Mouse (Mus musculus) layer of hippocampus, adult 11-12 months (tissue): ENCODE measurements around the gene Ralbp1.

ENCODE experiments used
- DNase-seq: peaks from one replicate; pipeline ENCODE4 v3.0.0; 2022; ENCODE audit warnings: low spot score

Ralbp1 gene

DNA sequence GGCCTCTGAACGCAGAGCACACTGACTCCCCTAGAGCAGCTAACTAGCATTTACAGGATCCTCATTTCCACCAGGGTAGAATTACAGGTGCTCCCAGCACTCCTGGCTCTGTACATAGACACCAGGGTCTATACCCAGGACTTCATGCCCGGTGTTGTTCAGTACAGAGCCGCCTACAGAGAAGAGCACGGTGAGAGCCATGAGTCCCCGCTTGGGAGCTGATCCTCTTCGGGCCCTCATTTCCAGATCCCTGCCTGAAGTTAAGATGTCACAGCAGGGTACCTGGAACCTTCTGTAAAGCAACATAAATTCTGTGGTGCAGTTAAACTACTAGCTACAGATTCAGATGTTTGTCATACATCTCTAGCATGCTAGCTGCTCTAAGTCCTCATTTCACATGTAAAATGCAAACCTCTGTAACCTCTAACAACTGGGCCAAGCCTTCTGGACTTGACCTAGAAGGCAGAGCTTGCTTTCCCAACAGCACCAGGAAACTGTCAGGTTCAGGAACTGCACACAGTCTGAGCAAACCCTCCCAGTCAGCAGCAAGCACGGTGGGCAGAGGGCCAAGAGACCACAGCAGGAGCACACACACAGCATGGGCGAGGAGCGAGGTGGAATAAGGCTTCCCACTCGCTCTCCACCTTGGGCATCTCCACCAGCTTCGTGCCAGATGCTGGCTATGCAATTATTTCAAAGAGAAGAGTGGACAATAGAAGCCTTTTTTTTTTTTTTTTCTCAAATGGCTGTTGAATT lies 37.7 kb downstream of the Ralbp1 start:
- no peak for DNase-seq

DNA sequence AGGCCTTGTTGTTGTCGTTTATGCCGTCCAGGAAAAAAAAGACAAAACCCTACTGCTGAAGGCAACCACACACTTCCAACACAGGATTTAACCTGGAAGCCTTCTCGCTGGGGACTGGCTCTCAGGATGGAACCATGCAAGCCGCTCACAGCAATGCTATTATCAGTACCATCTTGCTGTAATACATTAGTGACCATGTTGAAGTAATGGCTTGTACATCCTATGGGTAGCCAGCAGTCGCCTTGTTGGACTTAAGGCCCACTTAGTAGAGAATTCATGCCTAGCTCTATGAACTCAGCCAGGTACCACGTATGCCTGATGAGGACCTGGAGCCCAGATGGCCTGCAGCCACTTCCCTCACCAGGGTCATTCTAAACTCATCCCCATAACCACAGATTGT lies 40.2 kb downstream of the Ralbp1 start:
- no peak for DNase-seq

DNA sequence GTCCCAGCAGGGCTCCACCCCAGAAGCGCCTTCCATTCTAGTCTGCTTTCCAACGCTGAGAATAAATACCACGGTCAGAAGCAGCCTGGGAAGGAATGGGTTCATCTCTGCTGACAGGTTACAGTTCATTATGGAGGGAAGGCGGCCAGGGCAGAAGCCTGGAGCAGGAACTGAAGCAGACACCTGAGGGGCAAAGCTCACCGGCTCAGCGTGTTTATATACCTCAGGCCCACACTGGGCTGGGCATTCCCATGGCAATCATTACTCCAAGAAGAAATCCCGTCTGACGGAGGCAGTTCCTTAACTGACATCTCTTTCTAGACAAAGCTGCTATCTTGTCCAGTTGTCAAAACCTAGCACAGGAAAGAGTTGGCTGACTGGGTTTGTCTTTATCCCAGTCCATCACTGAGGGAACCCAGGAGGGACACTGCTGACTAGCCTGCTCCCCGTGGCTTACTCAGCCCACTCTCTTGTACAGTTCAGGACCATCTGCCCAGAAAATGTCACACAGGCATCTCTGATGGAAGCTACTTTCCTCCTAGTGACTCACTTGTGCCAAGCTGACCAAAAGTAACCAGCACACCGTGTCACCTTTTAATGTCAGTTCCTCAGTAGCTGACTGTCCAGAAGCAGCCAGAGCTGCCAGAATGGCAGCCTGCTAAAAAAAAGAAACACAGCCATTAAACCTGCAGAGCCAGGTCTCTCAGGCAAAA lies 42.8 kb downstream of the Ralbp1 start:
- DNase-seq = no peak

DNA sequence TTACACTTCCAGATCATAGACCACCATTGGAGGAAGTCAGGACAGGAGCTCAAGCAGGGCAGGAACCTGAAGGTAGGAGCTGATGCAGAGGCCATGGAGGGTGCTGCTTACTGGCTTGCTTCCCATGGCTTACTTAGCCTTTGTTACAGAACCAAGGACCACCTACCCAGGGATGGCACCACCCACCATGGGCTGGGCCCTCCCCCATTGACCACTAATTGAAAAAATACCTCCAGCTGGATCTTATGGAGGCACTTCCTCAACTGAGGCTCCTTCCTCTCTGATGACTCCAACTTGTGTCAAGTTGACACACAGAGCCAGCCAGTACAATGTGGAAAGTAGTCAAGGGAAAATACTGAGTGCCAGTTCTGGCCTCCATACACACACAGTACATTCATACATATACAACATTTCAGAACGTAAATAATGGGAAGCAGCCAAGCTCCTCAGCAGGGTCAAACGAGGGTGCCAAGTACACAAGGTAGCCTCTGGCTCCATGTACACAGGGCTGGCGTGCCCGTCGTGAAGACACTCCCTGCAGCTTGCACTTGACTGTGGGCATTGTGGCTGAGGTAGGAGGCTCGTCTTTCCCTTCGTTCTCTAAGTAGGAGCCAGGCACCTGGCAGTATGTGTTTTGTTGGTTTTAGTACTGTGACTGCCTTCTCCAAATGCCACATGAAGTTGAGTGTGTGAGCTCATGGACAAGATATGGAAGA lies 45.9 kb downstream of the Ralbp1 start:
- no peak for DNase-seq

DNA sequence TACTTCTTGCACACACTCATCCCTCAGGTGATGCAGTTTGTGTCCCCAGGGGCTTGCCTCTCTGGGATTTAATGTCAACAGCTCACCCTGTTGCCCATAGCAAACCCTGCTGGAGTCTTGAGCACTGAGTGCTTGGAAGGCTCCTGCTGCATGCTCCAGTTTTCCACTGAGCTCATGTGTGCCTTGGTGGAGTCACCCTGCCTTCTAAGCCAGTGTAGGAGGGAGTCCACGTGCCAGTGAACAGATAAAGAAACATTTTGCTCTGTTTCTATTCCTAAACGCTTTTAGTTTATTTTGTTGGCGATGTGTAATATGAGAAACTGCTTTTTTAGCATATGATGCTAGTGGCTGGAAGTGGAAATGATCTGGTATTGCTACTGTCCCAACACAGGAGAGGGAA lies 48.9 kb downstream of the Ralbp1 start:
- DNase-seq = no peak

DNA sequence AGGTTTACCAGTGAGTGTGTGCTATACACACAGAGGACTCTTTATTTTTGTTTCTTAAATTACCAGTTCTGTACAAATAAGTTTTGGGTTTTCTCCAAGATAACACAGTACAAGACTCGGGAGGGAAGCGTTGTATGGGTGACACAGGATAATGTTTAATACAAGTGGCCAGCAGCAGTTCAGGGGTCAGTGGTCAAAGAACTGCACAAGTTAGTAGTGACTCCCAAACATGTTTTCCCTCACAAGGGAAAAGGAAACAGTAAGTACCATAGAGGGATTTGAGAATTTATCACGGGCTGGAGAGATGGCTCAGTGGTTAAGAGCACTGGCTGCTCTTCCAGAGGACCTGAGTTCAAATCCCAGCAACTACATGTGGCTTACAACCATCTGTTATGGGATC lies 51.7 kb downstream of the Ralbp1 start:
- no peak for DNase-seq

DNA sequence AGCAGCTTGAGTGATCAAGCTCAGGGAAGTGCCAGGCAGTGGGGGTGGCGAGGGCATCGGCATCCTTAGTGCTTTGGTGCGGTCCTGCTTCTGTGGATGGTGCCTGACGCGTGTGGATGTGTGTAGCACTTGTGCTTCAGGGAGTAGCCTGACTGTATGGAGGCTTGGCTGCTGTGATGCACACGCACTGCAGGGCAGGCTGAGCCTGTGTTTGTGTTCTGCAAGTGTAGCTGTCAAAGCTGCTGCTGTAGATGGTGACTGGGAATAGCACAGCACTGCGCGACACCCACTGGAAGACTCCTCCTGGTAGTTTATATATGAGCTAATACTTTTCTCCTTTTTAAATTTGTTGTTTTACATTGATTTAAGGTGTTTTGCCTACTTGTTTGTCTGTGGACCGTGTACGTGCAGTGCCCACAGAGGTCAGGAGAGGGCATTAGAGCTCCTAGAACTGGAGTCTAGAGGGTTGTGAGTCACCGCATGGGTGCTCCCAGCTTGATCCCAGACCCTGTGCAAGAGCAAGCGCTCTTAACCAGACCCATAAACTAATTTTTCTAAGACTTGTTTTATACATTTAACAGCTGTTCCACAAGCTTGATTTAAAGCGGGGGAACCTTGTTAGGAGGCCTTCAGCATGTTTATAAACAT lies 55.3 kb downstream of the Ralbp1 start:
- no peak for DNase-seq

DNA sequence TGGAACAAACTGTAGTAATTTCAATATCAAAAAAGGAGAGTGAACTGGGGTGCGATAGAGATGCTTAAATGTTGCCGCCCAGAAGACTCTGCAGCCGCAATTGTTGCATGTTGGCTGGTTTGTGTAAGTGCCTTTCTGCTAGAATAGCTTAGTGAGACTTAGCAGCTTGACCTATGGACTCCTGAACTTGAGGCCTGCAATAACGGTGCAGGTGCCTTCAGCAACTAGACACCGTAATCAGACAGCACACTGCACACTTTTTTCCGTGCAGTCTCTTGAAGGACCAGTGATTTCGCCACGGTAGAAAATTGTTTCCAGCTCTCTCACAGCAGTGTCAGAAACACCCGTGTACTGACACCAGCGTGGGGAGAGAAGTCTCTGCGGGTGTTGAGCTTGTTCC lies 56.6 kb downstream of the Ralbp1 start:
- no peak for DNase-seq

DNA sequence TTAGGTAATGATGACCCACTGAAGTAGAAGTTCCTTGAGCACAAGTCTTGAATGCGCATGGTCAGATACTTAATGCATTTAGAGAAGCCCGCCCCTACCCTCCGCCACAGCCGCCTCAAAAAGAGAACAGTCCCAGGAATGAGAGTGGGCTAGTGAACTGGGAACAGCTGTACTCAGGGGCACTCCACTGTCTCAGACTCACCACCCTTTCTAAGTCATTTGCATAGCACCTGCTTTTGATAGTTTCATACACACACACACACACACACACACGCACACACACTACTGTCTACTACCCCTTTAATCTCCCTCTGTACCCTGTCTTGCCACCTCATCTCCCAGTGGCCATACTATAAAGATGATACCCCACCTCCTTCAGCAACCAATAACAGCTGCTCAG lies 57.7 kb downstream of the Ralbp1 start:
- no peak for DNase-seq

DNA sequence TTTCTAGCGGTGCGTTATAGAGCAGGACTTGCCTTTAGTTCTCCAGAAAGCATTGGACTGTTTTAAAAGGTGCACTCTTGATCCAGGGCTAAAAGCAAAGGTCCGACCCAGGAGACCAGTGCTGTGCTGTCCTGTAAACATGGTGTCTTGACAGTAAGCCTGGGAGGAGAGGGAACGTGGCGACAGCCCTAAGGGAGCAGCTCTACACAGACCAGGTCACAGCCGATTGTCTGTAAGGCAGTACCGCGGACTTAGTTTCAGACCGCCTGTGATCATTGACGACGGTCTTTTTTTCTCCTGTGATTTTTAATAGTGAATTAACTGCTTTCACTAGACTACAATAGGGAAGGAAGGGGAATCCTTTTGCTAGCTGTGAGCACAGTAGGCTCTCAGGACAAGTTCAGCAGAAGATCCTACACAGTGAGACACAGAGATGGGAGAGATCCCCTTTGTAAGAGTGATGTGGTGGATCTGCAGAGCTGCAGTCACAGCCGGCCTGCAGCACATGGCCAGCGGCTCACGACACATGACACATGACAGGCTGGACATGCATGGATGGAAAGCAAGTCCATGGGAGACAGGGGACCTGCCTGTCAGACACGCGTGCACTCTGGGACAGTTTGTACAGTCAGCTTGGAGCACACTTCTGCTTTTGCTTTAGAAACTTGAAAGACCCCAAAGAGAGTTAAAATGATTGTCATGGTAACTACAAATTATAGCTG lies 58.3 kb downstream of the Ralbp1 start:
- DNase-seq = no peak

DNA sequence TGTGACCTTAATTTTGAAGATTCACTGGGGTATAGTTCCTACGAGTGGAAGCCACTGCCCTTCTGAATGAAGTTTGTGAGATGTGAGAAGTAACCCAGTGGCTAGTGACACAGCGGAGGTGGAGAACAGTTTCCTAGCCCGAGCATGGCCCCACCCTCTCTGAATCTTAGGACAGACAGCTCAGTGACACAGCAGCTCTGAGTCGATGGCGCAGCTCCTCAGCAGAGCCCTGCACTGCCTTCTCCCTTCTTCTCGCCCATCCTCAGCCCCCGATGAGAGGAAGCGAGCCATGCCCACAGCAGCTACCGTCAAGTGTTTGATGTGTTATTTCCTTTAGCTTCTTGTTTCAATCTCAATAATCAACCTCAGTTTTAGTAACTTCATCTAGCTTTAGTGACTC lies 59.3 kb downstream of the Ralbp1 start:
- no peak for DNase-seq

DNA sequence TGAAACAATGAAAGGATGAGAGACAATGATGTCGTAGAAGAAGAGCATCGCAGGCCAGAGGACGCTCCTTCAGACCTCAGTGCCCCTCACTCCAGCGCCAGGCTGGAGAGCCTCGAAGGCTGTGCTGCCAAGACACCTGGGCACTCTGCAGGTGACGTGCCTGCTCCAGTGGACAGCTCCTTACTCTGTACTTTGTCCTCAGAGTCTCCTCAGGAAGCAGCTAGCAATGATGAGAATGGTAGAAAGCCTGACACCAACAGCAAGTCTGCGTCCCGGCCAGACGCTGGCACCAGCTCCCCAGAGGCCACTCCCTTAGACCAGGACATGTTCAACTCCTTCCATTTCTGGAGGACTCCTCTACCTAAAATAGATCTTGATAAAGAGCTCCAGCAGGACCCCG lies 61.4 kb downstream of the Ralbp1 start:
- no peak for DNase-seq

DNA sequence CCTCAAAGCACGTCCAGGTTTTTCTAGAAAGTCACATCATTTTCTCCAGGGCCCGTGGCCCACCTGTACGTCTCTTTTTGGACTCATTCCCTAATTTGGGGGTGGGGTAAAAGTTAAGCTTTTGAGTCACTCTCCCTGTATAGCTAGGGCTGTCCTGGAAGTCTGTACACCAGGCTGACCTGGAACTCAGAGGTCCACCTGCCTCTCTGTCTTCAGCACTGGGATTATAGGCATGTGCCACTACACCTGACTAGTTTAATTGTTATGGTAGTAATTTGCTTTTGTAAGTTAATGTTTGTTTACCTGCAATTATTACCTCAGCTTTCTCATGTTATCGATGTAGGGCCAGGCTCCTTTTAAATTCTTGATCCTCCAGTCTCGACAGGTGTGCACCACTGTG lies 63.2 kb downstream of the Ralbp1 start:
- no peak for DNase-seq

DNA sequence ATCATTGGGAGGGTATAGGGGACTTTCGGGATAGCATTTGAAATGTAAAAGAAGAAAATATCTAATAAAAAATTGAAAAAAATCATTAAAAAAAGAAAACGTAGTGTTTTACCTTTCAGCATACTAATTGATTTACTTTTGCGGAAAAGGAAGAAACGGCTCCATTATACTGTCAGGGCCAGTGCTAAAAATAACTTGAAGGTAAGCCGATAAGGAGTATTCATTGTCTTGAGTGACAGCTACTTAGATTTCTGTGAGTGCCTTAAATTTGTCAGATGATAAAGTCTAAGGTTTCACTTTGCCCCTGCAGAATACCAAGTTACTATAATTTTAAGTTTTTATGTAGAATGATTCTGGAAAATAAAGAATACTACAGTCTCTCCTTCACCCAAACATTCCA lies 65.4 kb downstream of the Ralbp1 start:
- no peak for DNase-seq

DNA sequence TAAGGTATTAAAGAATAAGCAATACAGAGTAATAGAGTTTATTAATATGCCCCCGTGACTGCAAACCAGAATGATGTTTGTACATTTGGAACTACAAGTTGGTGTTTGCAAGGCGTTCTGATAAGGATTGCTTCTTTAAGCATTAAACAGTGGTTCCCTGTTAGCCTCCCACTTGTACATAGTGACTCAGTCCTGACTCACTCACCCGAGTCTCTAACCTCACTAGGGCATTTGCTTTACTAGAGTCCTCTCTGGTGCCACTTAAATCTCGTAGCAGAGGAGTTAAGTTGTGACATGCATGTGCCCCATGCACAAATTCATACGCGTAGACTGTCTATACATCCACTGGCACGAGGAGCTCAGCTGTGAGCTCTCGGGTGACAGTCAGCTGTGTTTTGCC lies 71.8 kb downstream of the Ralbp1 start:
- DNase-seq = no peak

DNA sequence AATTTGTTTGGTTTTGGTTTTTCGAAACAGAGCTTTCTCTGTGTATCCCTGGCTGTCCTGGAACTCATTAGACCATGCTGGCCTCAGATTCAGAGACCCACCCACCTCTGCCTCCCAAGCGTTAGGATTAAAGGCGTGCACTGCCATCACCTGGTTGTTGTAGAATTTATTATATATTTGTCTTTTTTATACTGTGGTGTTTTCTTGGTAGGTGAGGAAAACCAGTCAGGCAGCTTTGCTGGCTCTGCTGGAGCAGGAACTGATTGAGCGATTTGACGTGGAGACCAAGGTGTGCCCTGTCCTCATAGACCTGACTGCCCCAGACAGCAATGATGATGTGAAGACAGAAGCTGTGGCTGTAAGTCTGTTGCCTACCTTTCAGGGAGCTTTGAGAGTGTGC lies 74.6 kb downstream of the Ralbp1 start:
- no peak for DNase-seq

DNA sequence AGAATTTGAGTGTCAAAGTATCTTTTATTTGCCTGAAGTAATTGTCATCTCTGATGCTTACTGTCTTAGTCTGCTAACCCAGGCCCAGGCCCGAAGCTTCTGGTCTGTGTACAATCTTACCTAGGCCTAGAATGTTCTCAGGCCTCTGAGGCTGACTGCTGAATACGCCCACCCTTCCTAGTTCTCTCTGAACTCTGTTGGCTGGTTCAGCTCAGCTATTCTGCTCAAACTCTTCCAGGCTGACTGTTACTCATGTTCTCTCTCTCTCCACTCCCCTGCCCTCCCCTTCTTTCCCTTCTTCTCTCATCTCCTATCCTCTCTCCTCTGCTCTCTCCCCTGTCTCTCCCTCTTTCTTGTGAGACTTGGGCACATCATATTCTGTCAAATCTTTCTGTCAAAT lies 79.2 kb downstream of the Ralbp1 start:
- no peak for DNase-seq

DNA sequence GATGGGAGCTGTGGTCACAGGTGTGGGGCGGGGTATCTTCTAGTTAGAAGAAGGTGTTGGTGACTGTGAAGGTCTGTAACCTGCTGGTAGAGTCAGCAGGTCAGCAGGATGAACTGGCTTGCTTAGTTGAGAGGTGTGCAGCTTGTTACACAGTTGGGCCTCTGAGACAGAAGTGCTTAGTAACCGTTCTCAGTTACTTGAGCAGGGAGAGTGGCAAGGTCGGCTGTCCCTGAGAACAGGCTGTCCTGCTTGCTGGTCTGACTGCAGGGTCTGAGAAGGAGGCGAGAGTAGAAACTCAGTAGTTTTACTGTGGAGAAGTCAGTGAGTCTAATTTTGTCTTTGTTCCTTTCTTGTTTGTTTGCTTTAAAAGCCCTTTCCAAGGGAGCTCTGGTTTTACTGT lies 79.6 kb downstream of the Ralbp1 start:
- no peak for DNase-seq

DNA sequence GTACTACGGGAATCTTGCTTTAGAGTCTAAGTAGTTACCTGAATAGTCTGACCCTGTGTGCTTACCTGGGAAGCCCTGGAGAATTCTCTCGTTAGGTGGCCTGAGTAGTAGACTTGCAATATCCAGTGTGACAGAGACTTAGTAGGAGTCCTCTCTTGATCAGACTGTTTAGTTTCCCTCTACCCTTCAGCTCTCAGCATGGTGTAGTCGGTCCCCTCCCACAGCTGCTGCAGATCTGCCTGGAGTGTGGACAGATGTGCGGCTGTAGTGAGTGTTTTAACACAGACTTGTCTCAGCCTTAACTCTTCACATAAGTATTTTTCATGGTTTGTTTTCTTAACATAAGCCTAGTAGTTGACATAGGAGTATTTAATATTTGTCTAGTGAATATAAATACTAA lies 83.6 kb downstream of the Ralbp1 start:
- DNase-seq = no peak

DNA sequence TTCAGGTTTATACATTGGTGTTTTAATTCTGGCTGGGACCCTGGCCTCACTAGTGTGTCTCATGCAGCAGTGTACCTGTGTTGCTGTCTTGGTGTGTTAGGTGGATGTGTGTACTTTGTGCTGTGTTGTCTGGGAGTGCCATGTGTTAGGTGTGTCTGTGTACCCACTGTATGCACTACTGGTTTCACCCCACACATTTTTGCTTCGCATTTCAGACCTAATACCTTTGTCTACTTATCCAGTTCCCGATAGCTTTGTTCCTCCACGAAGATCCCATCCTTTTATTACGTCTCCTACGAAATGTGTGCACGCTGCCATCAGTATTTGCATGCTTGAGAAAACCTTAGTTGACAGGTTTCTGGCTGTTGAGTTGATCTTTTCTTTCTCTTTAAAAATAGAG lies 85.1 kb downstream of the Ralbp1 start:
- DNase-seq = no peak

DNA sequence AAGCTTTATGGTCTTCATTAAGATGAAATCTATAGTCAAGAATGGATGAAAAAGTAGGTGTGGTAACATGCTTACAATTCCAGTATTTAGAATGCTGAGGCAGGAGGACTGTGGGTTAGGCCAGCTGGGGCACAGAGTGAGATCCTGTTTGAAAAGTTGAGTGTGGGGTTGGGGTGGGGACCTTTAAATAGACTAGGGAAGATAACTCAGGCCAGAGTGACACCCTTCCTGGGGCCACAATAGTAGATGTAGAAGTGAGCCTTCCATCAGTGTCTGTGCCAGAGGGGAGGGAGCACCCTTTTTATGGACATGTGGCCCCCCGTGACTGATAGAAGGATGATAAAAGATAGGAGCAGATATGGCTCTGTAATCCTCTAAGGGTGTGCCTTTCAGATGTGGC lies 86.2 kb downstream of the Ralbp1 start:
- DNase-seq = no peak

DNA sequence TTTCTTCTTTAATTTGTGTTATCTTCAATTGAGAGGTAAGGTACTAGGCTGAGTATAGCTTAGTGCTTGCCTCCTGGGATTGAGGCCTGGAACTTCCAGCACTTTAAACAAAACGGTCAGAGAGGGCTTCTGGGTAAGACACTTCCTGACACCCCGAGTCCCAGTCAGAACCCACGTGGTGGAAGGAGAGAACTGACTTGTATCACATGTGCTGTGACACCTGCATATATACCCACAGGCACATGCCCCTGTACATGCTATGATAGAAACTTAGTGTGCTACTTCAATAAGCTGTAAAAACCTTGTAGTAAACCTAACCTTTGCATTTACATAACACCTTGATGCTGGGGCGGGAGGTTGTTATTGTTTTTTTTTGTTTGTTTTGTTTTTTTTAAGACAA lies 87.2 kb downstream of the Ralbp1 start:
- no peak for DNase-seq
